Mouse (Mus musculus) neural tube, embryonic 14.5 days (tissue): ENCODE results near the gene Aaed1. TPM values are rescaled to one million over a fixed set of nuclear protein-coding genes. Genes with fewer than 3 reads are reported as not detected.
"Not testable (repeated sequence)": the region's sequence is repeated elsewhere in the genome, so short reads cannot be mapped to it uniquely, and the experiment has no call there.

Experiments used
- ATAC-seq: fragments of 200-750 bp; cut with Nextera tagmentation; 2 replicates; pipeline ENCODE4 v1.8.0; 2017; ENCODE audit warnings: low read depth, mild to moderate bottlenecking, moderate TSS enrichment, moderate library complexity
- H3K27ac ChIP-seq: fragments of 300-500 bp; sonication (generic); 2 replicates; pipeline ENCODE4 v1.5.1; 2014; ENCODE audit warnings: low read depth, mild to moderate bottlenecking, control low read depth, low read length, moderate library complexity, mixed read lengths
- H3K27me3 ChIP-seq: fragments of 300-500 bp; sonication (generic); 2 replicates; pipeline ENCODE4 v1.6.1; 2014; ENCODE audit warnings: low read length; ENCODE audit not compliant: control insufficient read depth, insufficient read depth
- H3K36me3 ChIP-seq: fragments of 300-500 bp; sonication (generic); 2 replicates; pipeline ENCODE4 v1.6.1; 2014; ENCODE audit warnings: low read length, mixed read lengths; ENCODE audit not compliant: control insufficient read depth, insufficient read depth
- H3K4me1 ChIP-seq: fragments of 300-500 bp; sonication (generic); 2 replicates; pipeline ENCODE4 v1.6.1; 2014; ENCODE audit warnings: low read length; ENCODE audit not compliant: control insufficient read depth, insufficient read depth
- H3K4me2 ChIP-seq: fragments of 300-500 bp; sonication (generic); 2 replicates; pipeline ENCODE4 v1.6.1; 2014; ENCODE audit warnings: mild to moderate bottlenecking, low read depth, low read length, control low read depth
- H3K4me3 ChIP-seq: fragments of 300-500 bp; sonication (generic); 2 replicates; pipeline ENCODE4 v1.5.1; 2014; ENCODE audit warnings: low read depth, low read length, control low read depth, mixed read lengths
- H3K9ac ChIP-seq: fragments of 300-500 bp; sonication (generic); replicated peaks from 2 replicates; pipeline ENCODE4 v1.6.1; 2014; ENCODE audit warnings: low read depth, mild to moderate bottlenecking, control low read depth, low read length, mixed read lengths
- H3K9me3 ChIP-seq: fragments of 300-500 bp; sonication (generic); 2 replicates; pipeline ENCODE4 v1.6.1; 2016; ENCODE audit warnings: low read length; ENCODE audit not compliant: control insufficient read depth
- WGBS: fragments of 180-500 bp; shearing (Covaris S2); extraction: QIAGEN DNeasy Blood & Tissue Kit; methylation state at CpG from one replicate; pipeline ENCODE4 v1.1.7; 2014; 5-methylcytosine and 5-hydroxymethylcytosine counted together
- polyA plus RNA-seq: library from polyadenylated mRNA; unstranded; fragments of >200 nt; fragmentation: Nextera tagmentation; extraction: Ambion mirVana; gene quantifications from 2 replicates; pipeline ENCODE4 v1.2.1, GENCODE M21; 2014

The Aaed1 gene
- polyA plus RNA-seq, 1 experiment from 2014 or later, result 11.8 TPM

- H3K9ac ChIP-seq, result no peak overlapping the region
- no peak for ATAC-seq
- no peaks in the 10 kb centered on the region for H3K27me3 ChIP-seq
- WGBS, result 97% methylated on average over 6 of the region's 6 CpGs
- H3K4me1 ChIP-seq, result no peaks in the 10 kb centered on the region
- no peak overlapping the region for H3K4me2 ChIP-seq
- H3K9me3 ChIP-seq, result no peaks in the 10 kb centered on the region
- H3K36me3 ChIP-seq, result no peaks in the 10 kb centered on the region
- H3K27ac ChIP-seq, result no peak overlapping the region
- no peak overlapping the region for H3K4me3 ChIP-seq
These were observed 47.9 kb downstream of the Aaed1 start for GRCm38 (mm10) chr13:64264586-64264985.

DNA sequence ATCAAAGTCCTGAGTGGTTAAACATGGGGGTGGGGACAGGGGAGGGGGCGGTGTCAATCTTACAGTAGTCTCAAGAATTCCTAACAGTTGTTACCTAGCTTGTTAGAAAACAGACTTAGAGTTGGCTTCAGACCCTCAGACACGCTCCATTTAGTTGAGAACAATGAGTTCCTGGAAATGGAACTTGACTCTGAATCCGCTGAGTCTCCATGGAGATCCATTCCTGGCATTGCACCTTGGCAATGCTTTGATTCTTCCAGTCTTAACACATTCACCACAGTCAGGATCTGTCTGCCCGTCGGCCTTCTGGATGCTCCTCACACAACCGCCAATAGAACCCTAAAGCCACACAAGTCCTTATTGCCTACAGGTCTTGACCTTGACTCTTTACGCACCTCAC lies 52.6 kb downstream of the Aaed1 start:
- Histone ChIP-seq H3K4me1 (peaks cover 6% of the 10 kb centered on the region), H3K9ac (no peak overlapping the region), H3K4me3 (no peak overlapping the region), H3K36me3 (no peaks in the 10 kb centered on the region), H3K27me3 (no peaks in the 10 kb centered on the region), H3K4me2 (no peak overlapping the region), H3K9me3 (no peaks in the 10 kb centered on the region), H3K27ac (no peak overlapping the region)
- no peak for ATAC-seq
- WGBS, result 72% methylated on average over 7 of the region's 7 CpGs

- no peaks in the 10 kb centered on the region for H3K36me3 ChIP-seq
These were observed 54.0 kb downstream of the Aaed1 start for GRCm38 (mm10) chr13:64258516-64258821.

DNA sequence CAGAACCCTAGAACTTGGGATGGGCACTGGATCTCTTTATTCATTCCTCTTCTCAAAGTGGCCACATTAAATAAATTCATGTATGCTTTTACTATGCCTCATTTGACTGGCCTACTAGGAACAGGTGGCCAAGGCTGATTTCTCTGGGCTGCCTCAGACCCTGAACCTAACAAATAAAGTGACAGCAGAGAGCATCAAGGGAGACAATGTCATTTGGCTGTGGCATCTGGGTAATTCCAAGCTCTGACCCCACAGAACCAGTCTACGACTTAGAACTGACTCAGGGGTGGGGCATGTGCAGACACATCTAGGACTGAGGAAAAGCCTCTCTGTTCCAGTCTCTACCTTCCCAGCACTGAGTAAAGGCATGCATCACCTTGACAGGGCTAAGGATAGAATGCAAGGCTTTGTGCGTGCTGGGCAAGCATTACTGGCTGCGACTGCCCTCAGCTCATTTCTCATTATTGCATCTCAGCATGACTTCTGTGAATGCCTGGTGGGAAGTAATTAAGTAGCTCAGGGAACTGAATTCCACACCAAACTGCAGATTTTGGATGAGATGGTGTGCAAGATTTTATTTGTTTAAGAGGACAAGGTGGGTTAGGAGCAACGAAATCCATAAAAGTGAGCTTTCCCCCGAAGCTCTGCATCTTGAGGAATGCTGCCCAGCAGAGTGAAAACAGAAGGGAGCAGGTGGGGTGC lies 54.5 kb downstream of the Aaed1 start:
- ATAC-seq, result peak; percentile 85
- H3K27me3 ChIP-seq, result no peaks in the 10 kb centered on the region
- H3K9ac ChIP-seq, result no peak overlapping the region
- WGBS, result 10% methylated on average over 5 of the region's 5 CpGs
- H3K4me3 ChIP-seq, result no peak overlapping the region
- H3K27ac ChIP-seq, result peak overlapping the region; percentile 39; the same call in 1 of the 2 replicates
- H3K4me1 ChIP-seq, result peaks cover 6% of the 10 kb centered on the region
- no peak overlapping the region for H3K4me2 ChIP-seq
- H3K36me3 ChIP-seq, result no peaks in the 10 kb centered on the region
- no peaks in the 10 kb centered on the region for H3K9me3 ChIP-seq

More at GRCm38 (mm10) chr13:64258516-64258821, 54.0 kb downstream of the Aaed1 start:
- Histone ChIP-seq H3K27ac (peak overlapping the region; percentile 39; the same call in 1 of the 2 replicates), H3K4me2 (no peak overlapping the region), H3K4me3 (no peak overlapping the region), H3K4me1 (peaks cover 6% of the 10 kb centered on the region), H3K9me3 (no peaks in the 10 kb centered on the region), H3K27me3 (no peaks in the 10 kb centered on the region), H3K9ac (no peak overlapping the region)
- WGBS, result 53% methylated on average over 4 of the region's 4 CpGs
- peak; percentile 61; the same call in 1 of the 2 replicates for ATAC-seq

GRCm38 (mm10) chr13:64257010-64257813 lies 55.3 kb downstream of the Aaed1 start:
- H3K27me3 ChIP-seq, result no peaks in the 10 kb centered on the region
- no peak overlapping the region for H3K4me3 ChIP-seq
- H3K27ac ChIP-seq, result no peak overlapping the region
- peaks cover 6% of the 10 kb centered on the region for H3K4me1 ChIP-seq
- no peak overlapping the region for H3K4me2 ChIP-seq
- no peaks in the 10 kb centered on the region for H3K36me3 ChIP-seq
- no peak for ATAC-seq
- H3K9me3 ChIP-seq, result no peaks in the 10 kb centered on the region
- 73% methylated on average over 12 of the region's 12 CpGs for WGBS
- no peak overlapping the region for H3K9ac ChIP-seq

GRCm38 (mm10) chr13:64254185-64254584 lies 58.3 kb downstream of the Aaed1 start:
- H3K9me3 ChIP-seq, H3K9ac ChIP-seq, ATAC-seq, H3K4me2 ChIP-seq, H3K27ac ChIP-seq, H3K4me1 ChIP-seq, H3K27me3 ChIP-seq, H3K36me3 ChIP-seq, H3K4me3 ChIP-seq: not testable (repeated sequence)
- WGBS, result 84% methylated on average over 11 of the region's 11 CpGs

- no peak for ATAC-seq
- H3K36me3 ChIP-seq, result no peaks in the 10 kb centered on the region
- no peak overlapping the region for H3K27ac ChIP-seq
- no peak overlapping the region for H3K4me3 ChIP-seq
- H3K4me2 ChIP-seq, result no peak overlapping the region
- H3K27me3 ChIP-seq, result no peaks in the 10 kb centered on the region
- no peaks in the 10 kb centered on the region for H3K9me3 ChIP-seq
- peaks cover 6% of the 10 kb centered on the region for H3K4me1 ChIP-seq
- no peak overlapping the region for H3K9ac ChIP-seq
These were observed 58.8 kb downstream of the Aaed1 start for GRCm38 (mm10) chr13:64253697-64254096.

DNA sequence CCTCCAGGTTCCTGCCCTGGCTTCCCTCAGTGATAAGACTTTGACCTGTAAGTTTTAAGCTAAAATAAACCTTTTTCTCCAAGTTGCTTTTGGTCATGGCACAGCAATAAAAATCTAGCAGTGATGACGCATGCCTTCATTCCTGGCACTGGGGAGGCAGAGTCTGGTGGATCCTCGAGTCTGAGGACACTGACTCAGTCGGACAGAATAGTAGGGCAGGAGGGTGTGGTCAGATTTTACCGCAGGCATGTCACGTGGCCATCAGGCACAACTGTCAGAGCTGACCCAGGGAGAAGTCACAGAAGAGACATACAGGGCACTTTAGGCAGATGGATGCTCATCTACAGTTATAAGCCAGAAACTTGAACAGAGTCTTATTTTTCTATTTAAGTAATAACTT lies 60.4 kb downstream of the Aaed1 start:
- Histone ChIP-seq H3K9ac (no peak overlapping the region), H3K27me3 (no peaks in the 10 kb centered on the region), H3K36me3 (no peaks in the 10 kb centered on the region), H3K4me3 (no peak overlapping the region), H3K9me3 (no peaks in the 10 kb centered on the region), H3K27ac (no peak overlapping the region), H3K4me2 (no peak overlapping the region), H3K4me1 (no peaks in the 10 kb centered on the region)
- WGBS, result 75% methylated on average over 5 of the region's 5 CpGs
- ATAC-seq, result no peak

DNA sequence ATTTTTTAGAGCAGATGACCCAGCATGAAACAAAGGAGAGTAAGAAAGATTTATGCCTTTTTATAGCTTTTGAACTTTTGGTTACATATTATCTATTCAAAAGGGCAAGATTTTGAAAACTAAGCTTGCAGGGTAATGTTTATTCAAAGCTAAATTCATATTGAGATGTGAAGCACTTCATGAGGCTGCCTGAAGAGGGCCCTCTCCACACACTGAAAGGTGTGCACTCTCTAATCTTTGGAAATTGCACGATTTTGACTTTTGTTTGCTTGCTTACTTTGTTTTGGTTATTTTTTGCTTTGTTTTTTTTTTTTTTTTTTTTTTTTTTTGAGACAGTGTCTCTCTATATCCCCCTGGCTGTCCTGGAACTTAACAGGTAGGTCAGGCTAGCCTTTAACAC lies 62.1 kb downstream of the Aaed1 start:
- H3K4me3 ChIP-seq, result no peak overlapping the region
- H3K4me1 ChIP-seq, result no peaks in the 10 kb centered on the region
- 43% methylated on average over 1 of the region's 1 CpGs for WGBS
- no peaks in the 10 kb centered on the region for H3K27me3 ChIP-seq
- H3K36me3 ChIP-seq, result no peaks in the 10 kb centered on the region
- no peaks in the 10 kb centered on the region for H3K9me3 ChIP-seq
- no peak overlapping the region for H3K27ac ChIP-seq
- ATAC-seq, result no peak
- no peak overlapping the region for H3K4me2 ChIP-seq
- H3K9ac ChIP-seq, result no peak overlapping the region
